Mouse (Mus musculus) megakaryocyte, embryonic 14.5 days (primary cell): Measurements from ENCODE around the gene Sidt1.

Experiments
- FLI1 ChIP-seq: IDR thresholded peaks from 2 replicates; pipeline ENCODE4 v1.6.1; 2012; ENCODE audit warnings: low read length, inconsistent platforms, mixed read lengths
- GATA1 ChIP-seq: IDR thresholded peaks from 3 replicates; pipeline ENCODE4 v1.6.1; 2012; ENCODE audit warnings: mixed read lengths, low read length, inconsistent platforms, borderline replicate concordance

DNA sequence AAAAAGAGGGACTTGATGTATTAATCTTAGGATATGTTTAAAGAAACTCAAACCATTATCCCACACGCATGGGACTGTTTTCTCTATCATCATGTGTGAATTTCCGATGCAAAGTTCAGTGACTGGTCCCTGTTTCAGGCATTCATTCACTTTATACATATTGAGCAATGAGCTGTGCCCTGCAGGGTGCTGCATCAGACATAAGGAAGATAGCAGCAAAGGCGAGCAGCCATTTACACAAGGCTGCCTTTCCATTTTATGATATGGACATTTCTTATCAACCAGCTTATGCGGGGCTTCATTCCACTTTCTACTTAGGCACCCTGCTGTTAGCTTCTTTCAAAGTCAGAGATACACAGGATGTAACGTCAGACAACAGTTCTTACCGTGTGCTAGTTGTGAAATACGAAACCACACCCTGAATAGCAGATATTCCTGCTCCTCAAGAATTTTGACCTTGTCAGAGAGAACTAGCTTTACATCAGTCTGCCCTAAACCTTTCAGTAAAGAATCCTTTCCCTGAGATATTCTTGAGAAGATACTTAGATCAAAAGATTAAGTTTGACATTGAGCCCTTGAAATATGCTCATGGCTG lies 45.5 kb downstream of the Sidt1 start:
- TF ChIP-seq GATA1, result no peak
- no peak for TF ChIP-seq FLI1
